Mouse (Mus musculus): ENCODE data around the gene Cntnap2.
"Not testable (repeated sequence)": the region's sequence is repeated elsewhere in the genome, so short reads cannot be mapped to it uniquely, and the experiment has no call there.

Gene Cntnap2

GRCm38 (mm10) chr6:47013535-47013934 lies 1954.4 kb downstream of the Cntnap2 start:
- DNase-seq: peak; percentile 89

GRCm38 (mm10) chr6:47014886-47015586 lies 1955.9 kb downstream of the Cntnap2 start:
- DNase-seq: no peak

- DNase-seq: no peak
Observed at GRCm38 (mm10) chr6:47026064-47026686, 1967.0 kb downstream of the Cntnap2 start.

- no peak for DNase-seq
Observed at GRCm38 (mm10) chr6:47031362-47031761, 1972.2 kb downstream of the Cntnap2 start.

- peak; percentile 61 for DNase-seq
Observed at GRCm38 (mm10) chr6:47042602-47043001, 1983.4 kb downstream of the Cntnap2 start.

GRCm38 (mm10) chr6:47043586-47043985 lies 1984.4 kb downstream of the Cntnap2 start:
- DNase-seq: no peak

- DNase-seq: no peak
Observed at GRCm38 (mm10) chr6:47044385-47045200, 1985.4 kb downstream of the Cntnap2 start.

GRCm38 (mm10) chr6:47049051-47049450 lies 1989.9 kb downstream of the Cntnap2 start:
- DNase-seq: no peak

GRCm38 (mm10) chr6:47050319-47051222 lies 1991.4 kb downstream of the Cntnap2 start:
- no peak for DNase-seq

- no peak for DNase-seq
Observed at GRCm38 (mm10) chr6:47061341-47061740, 2002.2 kb downstream of the Cntnap2 start.

GRCm38 (mm10) chr6:47089998-47090397 lies 2030.8 kb downstream of the Cntnap2 start:
- no peak for DNase-seq

GRCm38 (mm10) chr6:47104951-47105350 lies 2045.8 kb downstream of the Cntnap2 start:
- DNase-seq: no peak

GRCm38 (mm10) chr6:47109582-47110220 lies 2050.5 kb downstream of the Cntnap2 start:
- no peak for DNase-seq

GRCm38 (mm10) chr6:47134063-47134462 lies 2074.9 kb downstream of the Cntnap2 start:
- DNase-seq: not testable (repeated sequence)

- DNase-seq: not testable (repeated sequence)
Observed at GRCm38 (mm10) chr6:47153018-47153417, 2093.9 kb downstream of the Cntnap2 start.

GRCm38 (mm10) chr6:47174580-47175294 lies 2115.6 kb downstream of the Cntnap2 start:
- DNase-seq: not testable (repeated sequence)

- DNase-seq: peak; percentile 15
Observed at GRCm38 (mm10) chr6:47175356-47176156, 2116.4 kb downstream of the Cntnap2 start.

GRCm38 (mm10) chr6:47176157-47176555 lies 2117.0 kb downstream of the Cntnap2 start:
- not testable (repeated sequence) for DNase-seq

GRCm38 (mm10) chr6:47181372-47181771 lies 2122.2 kb downstream of the Cntnap2 start:
- not testable (repeated sequence) for DNase-seq

GRCm38 (mm10) chr6:47182252-47182651 lies 2123.1 kb downstream of the Cntnap2 start:
- no peak for DNase-seq

Measured in right cerebral cortex, adult 18-20 months (tissue).